Mouse (Mus musculus) embryo, embryonic 10.5 days (tissue): ENCODE measurements at regions not wholly inside any gene's neighbourhood (a gene's known extent, or its start where the extent isn't known, plus 50 kb on each side); places are given as distances from the start of the nearest gene placed in this dataset.

Experiments
- DNase-seq: peaks from one replicate; pipeline ENCODE4 v3.0.0-alpha.2; 2015; ENCODE audit warnings: low spot score

- peak; percentile 6 for DNase-seq
Observed at GRCm38 (mm10) chr16:81138583-81138982, 61.9 kb upstream of the Ncam2 start.

- DNase-seq, result no peak
Observed at GRCm38 (mm10) chr16:81146019-81146418, 54.5 kb upstream of the Ncam2 start.

- no peak for DNase-seq
Observed at GRCm38 (mm10) chr16:81149491-81149890, 51.0 kb upstream of the Ncam2 start.
